Mouse (Mus musculus): ENCODE data around the gene Uhrf1. TPM values are rescaled to one million over a fixed set of nuclear protein-coding genes. Genes with fewer than 3 reads are reported as not detected.
A peak's percentile ranks its signal among the peaks of the same experiment; 100 is the strongest.

The Uhrf1 gene
- polyA plus RNA-seq, 1 experiment: 29.3 TPM

DNA sequence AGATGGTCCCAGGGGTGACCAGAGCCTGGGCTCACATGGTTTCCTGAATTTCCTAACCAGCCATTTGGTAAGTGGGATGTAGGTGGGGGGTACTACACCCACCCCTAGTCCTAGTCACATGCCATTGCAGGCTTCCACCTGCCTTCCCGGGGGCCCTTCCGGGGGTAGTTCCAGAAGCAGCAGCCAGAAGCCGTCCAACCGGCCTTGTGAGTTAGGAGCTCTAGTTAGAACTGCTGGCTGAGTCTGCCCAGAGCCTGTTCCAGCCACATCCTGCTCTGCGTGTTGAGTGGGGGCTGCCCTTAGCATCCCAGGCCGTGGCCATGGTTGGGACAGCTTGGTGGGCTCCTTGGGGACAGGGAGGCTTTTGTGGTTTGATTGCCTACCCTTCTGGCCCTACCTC is 5.0 kb downstream of the Uhrf1 start:
- H3K4me3 ChIP-seq (ENCODE audit: insufficient read depth, low read length): no peak overlapping the region
- no peak for TF ChIP-seq CTCF (IDR thresholded peaks at IDR 0.05; ENCODE audit: low read depth, low read length)
- no peak for TF ChIP-seq POLR2A (IDR thresholded peaks at IDR 0.05; ENCODE audit: borderline replicate concordance, low read depth, low read length)
- H3K27ac ChIP-seq (ENCODE audit: insufficient read depth, low read depth, low read length): no peak overlapping the region
- peaks cover 3% of the 10 kb centered on the region for H3K4me1 ChIP-seq (ENCODE audit: control insufficient read depth, insufficient read depth, low read length)

DNA sequence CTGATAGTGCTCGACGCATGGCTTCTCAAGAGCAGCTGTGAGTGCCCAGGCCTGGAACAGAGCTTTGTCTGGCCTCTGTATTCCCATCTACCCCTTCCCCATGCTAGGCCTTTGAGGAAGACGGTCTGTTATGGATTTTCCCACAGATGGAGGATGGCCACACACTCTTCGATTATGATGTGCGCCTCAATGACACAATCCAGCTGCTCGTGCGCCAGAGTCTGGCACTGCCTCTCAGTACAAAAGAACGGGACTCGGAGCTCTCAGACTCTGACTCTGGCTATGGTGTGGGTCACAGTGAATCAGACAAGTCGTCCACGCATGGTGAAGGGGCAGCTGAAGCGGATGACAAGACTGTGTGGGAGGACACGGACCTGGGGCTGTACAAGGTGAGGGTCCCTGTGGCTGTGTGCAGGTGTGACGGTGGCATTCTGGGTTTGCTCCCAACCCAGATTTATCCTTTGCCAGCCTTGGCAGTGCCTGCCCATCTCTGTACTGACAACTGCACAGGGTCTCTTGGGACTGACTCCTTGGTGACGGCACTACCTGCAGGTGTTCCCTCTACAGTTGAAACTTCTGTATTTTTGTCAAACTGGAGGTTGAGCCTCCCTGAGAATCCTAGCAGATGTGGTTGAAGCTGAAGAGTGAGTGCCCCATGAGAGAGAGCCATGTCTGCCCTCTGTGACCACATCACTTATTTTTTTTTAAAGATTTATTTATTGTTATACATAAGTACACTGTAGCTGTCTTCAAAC is 6.2 kb downstream of the Uhrf1 start:
- peaks cover 3% of the 10 kb centered on the region for H3K4me1 ChIP-seq (ENCODE audit: control insufficient read depth, insufficient read depth, low read length)
- H3K27ac ChIP-seq (ENCODE audit: insufficient read depth, low read depth, low read length): no peak overlapping the region
- TF ChIP-seq POLR2A (IDR thresholded peaks at IDR 0.05; ENCODE audit: borderline replicate concordance, low read depth, low read length): no peak
- TF ChIP-seq CTCF (IDR thresholded peaks at IDR 0.05; ENCODE audit: low read depth, low read length): no peak

DNA sequence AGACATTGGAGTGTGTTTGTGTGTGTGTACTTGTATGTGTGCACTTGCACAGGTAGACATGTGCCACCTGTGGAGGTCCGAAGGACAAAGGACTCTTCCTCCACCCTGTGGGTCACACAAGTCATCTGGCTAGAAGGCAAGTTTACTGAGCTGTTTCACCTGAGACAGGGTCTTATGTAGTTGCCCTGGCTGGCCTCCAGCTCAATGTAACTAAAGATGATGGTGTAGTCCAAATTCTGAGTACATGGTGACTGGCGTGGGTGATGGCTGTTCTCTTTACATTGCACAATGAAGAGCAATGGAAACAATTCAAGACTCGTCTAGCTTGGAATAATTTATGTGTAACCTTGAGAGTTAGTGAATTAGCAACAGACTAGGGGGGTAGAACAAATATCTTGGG is 21.3 kb downstream of the Uhrf1 start:
- Histone ChIP-seq H3K27ac (ENCODE audit: insufficient read depth, low read depth, low read length) (no peak overlapping the region), H3K4me3 (ENCODE audit: insufficient read depth, low read length) (no peak overlapping the region), H3K4me1 (ENCODE audit: control insufficient read depth, insufficient read depth, low read length) (peaks cover 10% of the 10 kb centered on the region)
- no peak for TF ChIP-seq CTCF (IDR thresholded peaks at IDR 0.05; ENCODE audit: low read depth, low read length)
- no peak for TF ChIP-seq POLR2A (IDR thresholded peaks at IDR 0.05; ENCODE audit: borderline replicate concordance, low read depth, low read length)

More for the DNA sequence above, 6.2 kb downstream of the Uhrf1 start:
- H3K4me3 ChIP-seq (ENCODE audit: insufficient read depth, low read length): no peak overlapping the region

DNA sequence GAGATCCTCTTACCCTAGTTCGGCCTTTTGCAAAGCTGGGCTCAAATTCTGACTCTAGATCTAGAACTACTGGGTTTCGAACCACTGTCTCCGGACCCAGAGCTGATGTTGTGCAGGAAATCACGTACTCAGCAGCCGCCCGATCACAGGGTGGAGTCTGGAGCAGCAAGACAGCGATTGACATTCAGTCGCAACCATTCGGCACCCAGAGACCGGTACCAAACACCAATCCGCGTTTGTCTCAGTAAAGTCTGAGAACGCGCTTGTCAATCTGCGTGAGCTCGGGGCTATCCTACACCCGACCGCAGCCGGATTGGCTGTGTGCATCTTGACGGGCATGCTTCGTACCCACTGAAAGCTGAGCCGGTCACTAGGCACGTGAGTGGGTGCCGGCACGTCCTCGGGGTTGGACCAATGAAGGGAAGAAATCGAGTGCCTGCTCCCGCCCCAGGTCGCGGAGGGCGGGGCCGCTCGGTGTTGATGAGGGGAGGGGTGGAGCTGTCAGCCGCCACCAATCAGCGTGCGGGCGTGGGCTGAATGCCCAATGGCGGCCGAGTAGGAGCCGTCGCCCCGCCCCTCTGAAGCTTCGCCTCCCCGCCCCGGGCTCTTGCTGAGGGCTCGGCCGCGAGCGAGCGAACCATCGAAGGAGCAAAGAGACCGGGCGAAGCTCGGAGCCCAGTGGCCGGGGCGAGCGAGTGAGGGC is 22.5 kb downstream of the Uhrf1 start, which contains the start of gene Kdm4b:
Gene Kdm4b, plus strand, starts transcription at position 613 of the 703 bp plus-strand sequence.
- TF ChIP-seq POLR2A (IDR thresholded peaks at IDR 0.05; ENCODE audit: borderline replicate concordance, low read depth, low read length) (no peak; the same call in 1 of the 2 replicates), CTCF (IDR thresholded peaks at IDR 0.05; ENCODE audit: low read depth, low read length) (no peak)
- peak within 1 kb of the TSS; percentile 39 for H3K27ac ChIP-seq (ENCODE audit: insufficient read depth, low read depth, low read length)
- peaks cover 10% of the 10 kb centered on the region for H3K4me1 ChIP-seq (ENCODE audit: control insufficient read depth, insufficient read depth, low read length)
- peak within 1 kb of the TSS; percentile 70 for H3K4me3 ChIP-seq (ENCODE audit: insufficient read depth, low read length)

DNA sequence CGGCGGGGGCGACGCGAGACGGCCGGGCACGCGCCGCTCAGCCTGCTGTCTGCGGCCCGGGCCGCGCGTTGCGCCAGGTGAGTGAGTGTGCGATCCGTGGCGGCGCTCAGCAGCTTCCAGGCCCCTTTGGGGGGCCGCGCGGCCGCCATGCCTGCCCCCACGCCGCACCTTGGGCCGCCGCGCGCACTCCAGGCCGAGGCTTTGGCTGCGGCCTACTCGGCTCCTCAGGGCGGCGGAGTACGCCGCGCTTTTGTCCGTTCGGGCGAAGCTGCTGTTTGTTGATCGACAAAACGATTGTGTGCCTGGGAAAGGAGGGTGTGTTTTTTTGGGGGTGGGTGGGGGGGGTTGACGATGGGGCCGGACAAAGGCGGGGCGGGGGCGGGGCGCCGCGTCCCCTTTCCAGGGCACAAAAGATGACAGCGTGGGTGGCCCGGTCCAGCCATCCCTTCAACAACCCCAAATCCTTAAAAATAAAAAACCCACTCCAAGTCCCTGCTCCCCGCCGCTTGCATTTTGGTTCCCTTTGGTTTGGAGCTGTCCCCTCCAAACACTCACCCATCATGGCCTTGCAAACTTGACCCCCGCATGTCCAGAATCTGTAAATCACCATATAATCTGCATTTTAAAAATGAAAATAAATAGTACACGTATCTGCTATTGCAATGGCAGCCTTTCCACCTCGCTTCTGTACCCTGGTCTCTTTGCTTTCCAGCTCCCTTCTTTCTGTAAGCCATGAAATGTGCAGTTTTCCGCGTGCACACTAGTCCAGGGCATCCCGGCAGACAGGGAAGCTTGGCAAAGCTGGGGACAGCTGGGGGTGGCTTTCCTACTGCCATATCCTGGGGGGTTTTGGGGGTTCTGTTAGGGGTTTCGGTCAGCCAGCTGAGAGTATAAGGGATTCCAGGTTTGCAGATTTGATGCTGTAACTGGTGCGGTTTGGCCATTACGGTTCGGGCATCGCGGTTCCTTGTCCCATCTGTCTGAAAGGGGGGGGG is 23.3 kb downstream of the Uhrf1 start:
- peak overlapping the region; percentile 27 for H3K27ac ChIP-seq (ENCODE audit: insufficient read depth, low read depth, low read length)
- peak overlapping the region; percentile 70 for H3K4me3 ChIP-seq (ENCODE audit: insufficient read depth, low read length)
- peaks cover 10% of the 10 kb centered on the region for H3K4me1 ChIP-seq (ENCODE audit: control insufficient read depth, insufficient read depth, low read length)
- TF ChIP-seq POLR2A (IDR thresholded peaks at IDR 0.05; ENCODE audit: borderline replicate concordance, low read depth, low read length): no peak
- no peak for TF ChIP-seq CTCF (IDR thresholded peaks at IDR 0.05; ENCODE audit: low read depth, low read length)

DNA sequence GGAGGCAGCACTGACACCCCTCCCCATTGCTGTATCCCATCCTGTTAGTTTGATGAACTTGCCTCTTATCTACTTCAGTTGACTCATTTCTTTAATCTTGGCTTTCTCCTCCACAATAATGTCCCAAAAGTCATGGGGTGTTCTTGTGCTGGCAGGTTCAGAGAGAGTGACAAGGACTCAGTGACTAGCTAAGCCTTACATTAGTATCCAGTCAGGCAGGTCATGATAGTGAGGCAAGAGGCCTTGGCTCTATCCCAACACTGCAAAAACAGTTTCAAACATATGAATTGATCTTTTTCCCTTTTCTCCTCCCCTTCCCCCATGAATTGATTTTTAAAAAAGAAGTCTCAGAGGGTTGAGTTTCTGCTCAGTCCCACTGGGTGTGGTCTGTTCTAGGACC is 26.1 kb downstream of the Uhrf1 start:
- Histone ChIP-seq H3K4me3 (ENCODE audit: insufficient read depth, low read length) (no peak overlapping the region), H3K27ac (ENCODE audit: insufficient read depth, low read depth, low read length) (no peak overlapping the region), H3K4me1 (ENCODE audit: control insufficient read depth, insufficient read depth, low read length) (peaks cover 10% of the 10 kb centered on the region)
- TF ChIP-seq CTCF (IDR thresholded peaks at IDR 0.05; ENCODE audit: low read depth, low read length) (no peak), POLR2A (IDR thresholded peaks at IDR 0.05; ENCODE audit: borderline replicate concordance, low read depth, low read length) (no peak)

DNA sequence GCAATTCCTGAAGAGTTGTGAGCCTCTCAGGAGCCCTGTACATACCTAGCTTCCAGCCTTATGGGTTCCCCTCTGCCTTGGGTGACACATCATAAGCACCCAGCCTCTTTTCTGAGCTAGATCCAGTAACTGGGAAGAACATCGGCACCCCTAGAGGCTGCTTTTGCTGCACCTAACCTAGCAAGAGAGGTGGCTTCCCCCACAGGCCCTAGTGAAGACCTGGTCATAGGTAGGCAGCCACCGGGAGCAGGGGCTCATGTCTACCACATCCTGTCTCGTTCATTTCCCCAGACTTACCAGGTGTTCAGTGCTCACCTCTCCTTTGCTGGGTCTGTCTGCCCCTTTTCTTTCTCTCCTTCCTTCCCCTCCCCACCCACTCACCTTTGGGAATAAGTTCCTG is 27.2 kb downstream of the Uhrf1 start:
- H3K27ac ChIP-seq (ENCODE audit: insufficient read depth, low read depth, low read length): no peak overlapping the region
- TF ChIP-seq CTCF (IDR thresholded peaks at IDR 0.05; ENCODE audit: low read depth, low read length) (no peak), POLR2A (IDR thresholded peaks at IDR 0.05; ENCODE audit: borderline replicate concordance, low read depth, low read length) (no peak)
- H3K4me3 ChIP-seq (ENCODE audit: insufficient read depth, low read length): no peak overlapping the region
- peaks cover 10% of the 10 kb centered on the region for H3K4me1 ChIP-seq (ENCODE audit: control insufficient read depth, insufficient read depth, low read length)

DNA sequence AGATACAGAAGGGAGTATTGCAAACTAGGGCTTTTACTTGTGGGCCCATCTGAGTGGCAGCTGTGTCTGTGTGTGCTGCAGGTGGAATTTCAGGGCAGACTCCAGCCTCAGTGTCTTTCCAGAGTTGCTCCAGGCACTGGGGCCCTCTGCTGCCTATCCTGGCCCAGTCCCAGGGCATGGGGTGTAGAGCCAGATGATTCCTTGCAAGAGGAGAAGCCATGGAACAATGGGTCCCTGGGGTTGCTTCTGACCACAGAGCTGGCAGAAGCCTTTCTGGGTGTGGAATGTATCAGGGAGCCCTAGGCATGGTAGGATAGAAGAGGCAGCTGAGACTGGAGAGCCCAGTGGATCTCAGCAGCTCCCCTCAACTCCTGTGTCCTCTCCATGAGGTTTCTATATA is 28.1 kb downstream of the Uhrf1 start:
- H3K4me3 ChIP-seq (ENCODE audit: insufficient read depth, low read length): no peak overlapping the region
- H3K4me1 ChIP-seq (ENCODE audit: control insufficient read depth, insufficient read depth, low read length): peaks cover 10% of the 10 kb centered on the region
- no peak overlapping the region for H3K27ac ChIP-seq (ENCODE audit: insufficient read depth, low read depth, low read length)
- no peak for TF ChIP-seq CTCF (IDR thresholded peaks at IDR 0.05; ENCODE audit: low read depth, low read length)
- TF ChIP-seq POLR2A (IDR thresholded peaks at IDR 0.05; ENCODE audit: borderline replicate concordance, low read depth, low read length): no peak

DNA sequence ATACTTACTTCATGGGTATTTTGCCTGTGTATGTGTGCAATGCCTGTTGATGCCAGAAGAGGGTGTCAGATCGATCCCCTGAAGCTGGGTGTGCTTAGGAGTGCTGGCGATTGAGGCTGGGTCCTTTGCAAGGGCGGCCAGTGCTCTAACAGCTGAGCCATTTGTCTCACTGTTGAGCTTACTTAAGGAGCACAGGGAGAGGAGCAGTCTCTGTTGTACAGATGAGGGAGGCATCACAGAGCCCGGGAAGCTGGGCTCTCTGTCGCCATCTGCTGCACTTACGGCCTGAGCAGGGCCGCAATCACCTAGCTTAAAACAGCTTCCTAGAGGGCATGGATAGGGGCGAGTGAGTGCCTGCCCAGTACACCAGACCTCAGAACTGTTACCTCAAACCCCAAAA is 29.9 kb downstream of the Uhrf1 start:
- H3K4me3 ChIP-seq (ENCODE audit: insufficient read depth, low read length): no peak overlapping the region
- peaks cover 8% of the 10 kb centered on the region for H3K4me1 ChIP-seq (ENCODE audit: control insufficient read depth, insufficient read depth, low read length)
- no peak for TF ChIP-seq POLR2A (IDR thresholded peaks at IDR 0.05; ENCODE audit: borderline replicate concordance, low read depth, low read length)
- no peak for TF ChIP-seq CTCF (IDR thresholded peaks at IDR 0.05; ENCODE audit: low read depth, low read length)
- no peak overlapping the region for H3K27ac ChIP-seq (ENCODE audit: insufficient read depth, low read depth, low read length)
